Mouse (Mus musculus): ENCODE measurements around the gene Tceal3. TPM values are rescaled to one million over a fixed set of nuclear protein-coding genes. Genes with fewer than 3 reads are reported as not detected.

Tceal3 gene
- not detected for total RNA-seq (2023)

DNA sequence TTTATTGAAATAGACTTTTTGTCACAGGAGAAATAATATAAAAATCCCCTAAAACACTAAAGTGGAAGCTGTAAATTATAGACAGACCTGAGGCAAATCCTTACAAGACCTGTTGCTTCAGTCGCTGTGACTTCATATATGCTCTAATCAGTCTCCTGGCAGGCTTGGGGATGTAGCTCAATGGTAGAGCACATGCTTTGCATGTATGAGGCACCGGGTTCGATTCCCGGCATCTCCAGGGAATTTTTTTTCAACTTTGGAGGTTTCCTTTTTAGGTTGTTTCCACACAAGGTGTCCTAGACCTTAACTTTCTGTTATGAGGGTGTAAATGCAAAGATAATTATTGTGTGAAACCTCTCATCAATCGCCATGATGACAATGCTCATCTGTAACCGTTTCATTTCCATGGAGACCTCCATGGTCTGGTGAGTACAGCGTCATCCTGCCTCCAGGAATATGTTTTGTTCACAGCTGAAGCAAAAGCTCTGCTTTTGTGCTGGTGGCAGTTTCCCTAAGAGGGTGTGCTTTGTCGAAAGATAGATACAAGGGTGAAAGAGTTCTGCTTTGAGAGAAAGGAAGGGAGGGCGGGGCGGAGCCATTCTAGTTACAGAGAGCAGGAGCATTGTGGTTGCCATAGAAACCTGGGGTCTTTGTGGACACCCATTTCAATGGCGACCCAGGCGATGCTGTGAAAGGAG lies at the start of gene Tceal3:
Gene Tceal3 (plus strand): TSS at position 644 of the 698 bp plus-strand sequence.

DNA sequence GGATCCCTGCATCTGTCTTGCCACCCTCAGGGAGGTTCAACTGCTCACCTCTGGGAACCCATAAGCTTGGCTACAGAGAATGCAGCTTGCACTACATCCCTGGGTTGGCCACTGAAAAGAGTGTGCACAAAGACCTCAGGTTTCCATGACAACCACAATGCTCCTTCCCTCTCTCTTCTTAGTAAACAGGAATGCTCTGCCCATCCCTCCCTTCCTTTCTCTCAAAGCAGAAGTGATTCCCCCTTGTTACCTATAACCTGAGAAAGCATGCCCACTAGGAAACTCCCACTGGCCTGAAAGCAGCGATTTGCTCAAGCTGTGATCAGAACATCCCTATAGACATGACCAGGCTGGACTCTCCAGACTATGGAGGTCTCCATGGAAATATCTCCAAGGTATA lies 46.7 kb upstream of the Tceal3 start, which contains the start of gene Kir3dl2:
Gene Kir3dl2 (minus strand): TSS at position 101 of the 400 bp plus-strand sequence.

DNA sequence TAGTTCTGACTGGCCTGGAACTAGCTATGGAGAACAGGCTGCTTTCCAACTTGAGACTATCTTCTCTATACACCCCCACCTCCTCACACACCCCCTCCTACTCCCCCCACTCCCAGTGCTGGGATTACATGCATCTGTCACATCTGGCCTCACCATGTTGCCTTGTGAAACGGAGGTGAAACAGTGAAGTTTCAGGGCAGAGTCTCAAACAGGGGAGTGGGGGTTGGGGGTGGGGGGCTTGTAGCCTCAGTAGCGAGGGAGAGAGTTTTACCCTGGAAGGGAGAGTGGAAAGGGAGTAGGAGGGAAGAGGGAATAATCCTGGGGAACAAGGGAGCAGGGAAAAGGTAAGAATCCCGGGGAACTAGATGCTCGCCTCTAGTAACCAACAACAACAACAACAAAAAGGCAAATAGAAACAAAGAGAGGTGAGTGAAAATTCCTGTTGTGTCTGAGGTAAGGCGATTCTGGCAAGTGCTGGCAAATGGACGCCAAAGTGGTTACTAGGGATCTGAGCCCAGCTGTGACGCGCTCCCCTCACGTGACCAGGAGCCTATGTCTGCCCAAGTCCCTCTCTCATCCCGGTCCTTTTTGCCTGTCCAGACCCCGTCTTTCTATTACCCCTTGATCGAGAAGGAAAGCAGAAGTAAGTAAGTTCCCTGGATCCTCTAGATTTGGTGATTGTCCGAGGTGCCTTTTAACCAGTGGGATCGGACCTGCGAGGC lies 117.0 kb downstream of the Tceal3 start, which contains the start of gene Tceal1:
Gene Tceal1 (plus strand): TSS at position 537 of the 722 bp plus-strand sequence.

Other genes starting within 250 kb of the Tceal3 start
- not detected for gene Kir3dl1, start 72.8 kb upstream of the Tceal3 start, total RNA-seq (2023)
- not detected for gene Kir3dl2, start 46.8 kb upstream of the Tceal3 start, total RNA-seq (2023)
- gene Tceal1, start 117.1 kb downstream of the Tceal3 start, total RNA-seq (2023) = 0.24 TPM
- 147 TPM for gene Morf4l2, start 152.8 kb downstream of the Tceal3 start, total RNA-seq (2023)
- not detected for gene Glra4, start 189.3 kb downstream of the Tceal3 start, total RNA-seq (2023)
- gene Plp1, start 231.8 kb downstream of the Tceal3 start, total RNA-seq (2023) = 4.7 TPM

All from CD8-positive naive resting alpha-beta T cell, adult 57 days (primary cell).